Mouse (Mus musculus): ENCODE measurements around the gene Gm28047. TPM values are rescaled to one million over a fixed set of nuclear protein-coding genes. Genes with fewer than 3 reads are reported as not detected.
A peak's percentile ranks its signal among the peaks of the same experiment; 100 is the strongest.

The Gm28047 gene
- polyA plus RNA-seq, 2 experiments = not detected

GRCm38 (mm10) chr15:102620765-102621164 lies 4.1 kb downstream of the Gm28047 start:
- Histone ChIP-seq H3K9me3 (ENCODE audit: control insufficient read depth, low read length) (no peaks in the 10 kb centered on the region), H3K27me3 (ENCODE audit: control insufficient read depth, insufficient read depth, low read length) (no peaks in the 10 kb centered on the region), H3K4me2 (ENCODE audit: low read depth) (no peak overlapping the region), H3K4me1 (replicated peaks; ENCODE audit: control insufficient read depth in 2 of 2, insufficient read depth in 2 of 2, low read length in 1 of 2) (peaks cover 7 to 14% of the 10 kb centered on the region in 2 experiments), H3K9ac (replicated peaks) (no peak overlapping the region), H3K27ac (no peak overlapping the region), H3K4me3 (ENCODE audit: insufficient read depth in 1 of 2, low read depth in 2 of 2, low read length in 2 of 2) (no peak overlapping the region), H3K36me3 (replicated peaks; ENCODE audit: control insufficient read depth, insufficient read depth, low read depth) (no peaks in the 10 kb centered on the region)
- ATAC-seq (ENCODE audit: insufficient read depth) (no peak), DNase-seq (ENCODE audit: low read depth in 3 of 3, low spot score in 3 of 3) (no peak)
- TF ChIP-seq CTCF (IDR thresholded peaks at IDR 0.05; ENCODE audit: low read depth) = no peak
- TF ChIP-seq EP300 (IDR thresholded peaks at IDR 0.05; ENCODE audit: low read depth) = no peak
- 70% methylated on average over 1 of the region's 1 CpGs for WGBS (ENCODE audit: insufficient replicate concordance)

- ATAC-seq (ENCODE audit: insufficient read depth) (no peak), DNase-seq (ENCODE audit: low read depth in 3 of 3, low spot score in 3 of 3) (no peak)
- H3K4me1 ChIP-seq (replicated peaks; ENCODE audit: control insufficient read depth in 2 of 2, insufficient read depth in 2 of 2, low read length in 1 of 2) = peaks cover 6 to 12% of the 10 kb centered on the region in 2 experiments
- no peak overlapping the region for H3K27ac ChIP-seq
- H3K4me3 ChIP-seq (ENCODE audit: insufficient read depth in 1 of 2, low read depth in 2 of 2, low read length in 2 of 2) = no peak overlapping the region
- H3K27me3 ChIP-seq (ENCODE audit: control insufficient read depth, insufficient read depth, low read length) = no peaks in the 10 kb centered on the region
- no peaks in the 10 kb centered on the region for H3K9me3 ChIP-seq (ENCODE audit: control insufficient read depth, low read length)
- no peak overlapping the region for H3K4me2 ChIP-seq (ENCODE audit: low read depth)
- no peaks in the 10 kb centered on the region for H3K36me3 ChIP-seq (replicated peaks; ENCODE audit: control insufficient read depth, insufficient read depth, low read depth)
- WGBS (ENCODE audit: insufficient replicate concordance) = 75% methylated on average over 5 of the region's 5 CpGs
- no peak overlapping the region for H3K9ac ChIP-seq (replicated peaks)
- TF ChIP-seq CTCF (IDR thresholded peaks at IDR 0.05; ENCODE audit: low read depth) (no peak), EP300 (IDR thresholded peaks at IDR 0.05; ENCODE audit: low read depth) (no peak)
Measured at GRCm38 (mm10) chr15:102619486-102619885, 5.4 kb downstream of the Gm28047 start.

DNA sequence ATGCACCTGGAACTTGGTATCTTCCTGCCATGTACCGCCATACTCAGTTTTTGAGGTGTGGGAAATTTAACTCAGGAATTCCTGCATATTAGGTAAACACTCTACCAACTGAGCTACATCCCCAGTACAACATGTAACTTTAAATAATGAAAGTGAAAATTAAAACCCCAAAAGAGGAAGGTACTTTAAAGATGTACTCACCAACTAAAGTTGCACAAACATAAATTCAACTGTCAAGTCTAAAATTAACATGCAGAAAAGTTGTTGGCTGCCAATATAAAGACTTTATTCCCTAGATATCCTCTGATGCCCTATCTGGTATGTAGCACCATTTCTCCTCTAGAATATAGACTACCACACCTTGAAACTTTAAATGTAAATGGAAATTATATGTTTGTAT lies 7.2 kb downstream of the Gm28047 start:
- no peaks in the 10 kb centered on the region for H3K27me3 ChIP-seq (ENCODE audit: control insufficient read depth, insufficient read depth, low read length)
- H3K4me3 ChIP-seq (ENCODE audit: insufficient read depth in 1 of 2, low read depth in 2 of 2, low read length in 2 of 2) = no peak overlapping the region
- ATAC-seq (ENCODE audit: insufficient read depth) (no peak), DNase-seq (ENCODE audit: low read depth in 3 of 3, low spot score in 3 of 3) (no peak)
- H3K4me1 ChIP-seq (replicated peaks; ENCODE audit: control insufficient read depth in 2 of 2, insufficient read depth in 2 of 2, low read length in 1 of 2) = peaks cover 3 to 4% of the 10 kb centered on the region in 2 experiments; a peak in 3 of 4 replicates
- 83% methylated on average over 1 of the region's 1 CpGs for WGBS (ENCODE audit: insufficient replicate concordance)
- no peaks in the 10 kb centered on the region for H3K9me3 ChIP-seq (ENCODE audit: control insufficient read depth, low read length)
- no peak overlapping the region for H3K27ac ChIP-seq
- no peak overlapping the region for H3K4me2 ChIP-seq (ENCODE audit: low read depth)
- H3K36me3 ChIP-seq (replicated peaks; ENCODE audit: control insufficient read depth, insufficient read depth, low read depth) = no peaks in the 10 kb centered on the region
- H3K9ac ChIP-seq (replicated peaks) = no peak overlapping the region
- TF ChIP-seq EP300 (IDR thresholded peaks at IDR 0.05; ENCODE audit: low read depth) (no peak), CTCF (IDR thresholded peaks at IDR 0.05; ENCODE audit: low read depth) (no peak)

DNA sequence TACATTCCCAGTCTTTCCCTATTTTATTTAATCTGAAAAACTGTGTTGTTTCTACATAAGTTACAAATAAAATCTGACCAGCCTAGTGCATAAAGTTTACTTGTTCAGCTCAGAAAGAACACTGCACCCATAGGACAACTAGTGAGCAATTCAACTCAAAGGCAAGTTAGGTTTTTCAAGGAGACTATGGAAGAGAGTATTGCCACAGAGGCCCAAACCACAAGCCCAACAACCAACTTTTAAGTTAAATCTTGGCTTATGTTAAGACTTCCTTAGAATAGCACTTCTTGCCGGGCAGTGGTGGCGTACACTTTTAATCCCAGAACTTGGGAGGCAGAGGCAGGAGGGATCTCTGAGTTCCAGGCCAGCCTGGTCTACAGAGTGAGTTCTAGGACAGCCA lies 8.7 kb downstream of the Gm28047 start:
- H3K27me3 ChIP-seq (ENCODE audit: control insufficient read depth, insufficient read depth, low read length) = no peaks in the 10 kb centered on the region
- DNase-seq (ENCODE audit: low read depth in 3 of 3, low spot score in 3 of 3) (no peak), ATAC-seq (ENCODE audit: insufficient read depth) (no peak)
- H3K9me3 ChIP-seq (ENCODE audit: control insufficient read depth, low read length) = no peaks in the 10 kb centered on the region
- H3K27ac ChIP-seq = no peak overlapping the region
- H3K4me1 ChIP-seq (replicated peaks; ENCODE audit: control insufficient read depth in 2 of 2, insufficient read depth in 2 of 2, low read length in 1 of 2) = peaks cover 0 to 3% of the 10 kb centered on the region in 2 experiments; a peak in 3 of 4 replicates
- H3K36me3 ChIP-seq (replicated peaks; ENCODE audit: control insufficient read depth, insufficient read depth, low read depth) = no peaks in the 10 kb centered on the region
- no peak overlapping the region for H3K9ac ChIP-seq (replicated peaks)
- WGBS (ENCODE audit: insufficient replicate concordance) = 69% methylated on average over 2 of the region's 2 CpGs
- TF ChIP-seq CTCF (IDR thresholded peaks at IDR 0.05; ENCODE audit: low read depth) (no peak), EP300 (IDR thresholded peaks at IDR 0.05; ENCODE audit: low read depth) (no peak)
- no peak overlapping the region for H3K4me3 ChIP-seq (ENCODE audit: insufficient read depth in 1 of 2, low read depth in 2 of 2, low read length in 2 of 2)
- H3K4me2 ChIP-seq (ENCODE audit: low read depth) = no peak overlapping the region

DNA sequence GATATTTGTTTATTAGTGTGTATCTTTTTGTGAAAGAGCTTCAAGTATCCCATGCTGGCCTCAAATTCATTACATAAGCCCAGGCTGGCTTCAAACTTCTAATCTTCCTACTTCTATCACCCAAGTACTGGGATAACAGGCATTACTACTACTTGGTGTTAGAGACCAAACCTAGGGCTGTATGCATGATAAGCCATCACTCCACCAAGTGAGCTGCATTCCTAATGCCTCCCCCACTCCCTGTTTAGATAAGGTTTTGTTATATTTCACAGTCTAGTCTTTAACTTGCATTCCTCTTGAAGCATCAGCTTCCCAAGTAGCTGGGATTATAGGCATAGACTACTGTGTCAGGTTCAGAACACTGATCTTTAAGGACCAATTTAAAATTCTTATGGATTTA lies 10.6 kb downstream of the Gm28047 start:
- TF ChIP-seq EP300 (IDR thresholded peaks at IDR 0.05; ENCODE audit: low read depth) (no peak), CTCF (IDR thresholded peaks at IDR 0.05; ENCODE audit: low read depth) (no peak)
- peak; percentile 51; the same call in 1 of the 2 replicates for ATAC-seq (ENCODE audit: insufficient read depth)
- no peak overlapping the region for H3K4me3 ChIP-seq (ENCODE audit: insufficient read depth in 1 of 2, low read depth in 2 of 2, low read length in 2 of 2)

More for the DNA sequence above, 10.6 kb downstream of the Gm28047 start:
- Histone ChIP-seq H3K27me3 (ENCODE audit: control insufficient read depth, insufficient read depth, low read length) (no peaks in the 10 kb centered on the region), H3K9ac (replicated peaks) (no peak overlapping the region), H3K4me1 (replicated peaks; ENCODE audit: control insufficient read depth in 2 of 2, insufficient read depth in 2 of 2, low read length in 1 of 2) (peaks cover 0 to 3% of the 10 kb centered on the region in 2 experiments; a peak in 3 of 4 replicates), H3K9me3 (ENCODE audit: control insufficient read depth, low read length) (no peaks in the 10 kb centered on the region), H3K4me2 (ENCODE audit: low read depth) (no peak overlapping the region), H3K27ac (no peak overlapping the region), H3K36me3 (replicated peaks; ENCODE audit: control insufficient read depth, insufficient read depth, low read depth) (no peaks in the 10 kb centered on the region)
- DNase-seq (ENCODE audit: low read depth in 3 of 3, low spot score in 3 of 3) = no peak
